Mouse (Mus musculus) limb, embryonic 13.5 days (tissue): ENCODE data around the gene Prkcsh. TPM values are rescaled to one million over a fixed set of nuclear protein-coding genes. Genes with fewer than 3 reads are reported as not detected.

Experiments
- ATAC-seq: fragments of 200-750 bp; cut with Nextera tagmentation; 2 replicates; pipeline ENCODE4 v1.8.0; 2017; ENCODE audit warnings: low read depth, moderate number of reproducible peaks, moderate TSS enrichment; ENCODE audit not compliant: low FRiP score
- H3K27ac ChIP-seq: fragments of 300-500 bp; sonication (generic); 2 replicates; pipeline ENCODE4 v1.5.1; 2015; ENCODE audit warnings: inconsistent platforms, mild to moderate bottlenecking, moderate library complexity
- H3K27me3 ChIP-seq: fragments of 300-500 bp; sonication (generic); 2 replicates; pipeline ENCODE4 v1.6.1; 2015; ENCODE audit warnings: mild to moderate bottlenecking, inconsistent platforms
- H3K36me3 ChIP-seq: fragments of 300-500 bp; sonication (generic); 2 replicates; pipeline ENCODE4 v1.6.1; 2015; ENCODE audit warnings: inconsistent platforms, mild to moderate bottlenecking, moderate library complexity
- H3K4me1 ChIP-seq: fragments of 300-500 bp; sonication (generic); 2 replicates; pipeline ENCODE4 v1.6.1; 2015; ENCODE audit warnings: inconsistent platforms
- H3K4me2 ChIP-seq: fragments of 300-500 bp; sonication (generic); replicated peaks from 2 replicates; pipeline ENCODE4 v1.6.1; 2015; ENCODE audit warnings: inconsistent platforms, mild to moderate bottlenecking, moderate library complexity
- H3K4me3 ChIP-seq: fragments of 300-500 bp; sonication (generic); 2 replicates; pipeline ENCODE4 v1.5.1; 2015; ENCODE audit warnings: moderate library complexity, mild to moderate bottlenecking, inconsistent platforms
- H3K9ac ChIP-seq: fragments of 300-500 bp; sonication (generic); 2 replicates; pipeline ENCODE4 v1.6.1; 2015; ENCODE audit warnings: mild to moderate bottlenecking, inconsistent platforms
- H3K9me3 ChIP-seq: fragments of 300-500 bp; sonication (generic); 2 replicates; pipeline ENCODE4 v1.6.1; 2016; ENCODE audit warnings: inconsistent platforms
- WGBS: fragments of 180-500 bp; shearing (Covaris S2); methylation state at CpG from one replicate; pipeline ENCODE4 v1.1.7; 2015; 5-methylcytosine and 5-hydroxymethylcytosine counted together
- polyA plus RNA-seq: library from polyadenylated mRNA; unstranded; fragments of >200 nt; fragmentation: Nextera tagmentation; extraction: Ambion mirVana; gene quantifications from 2 replicates; pipeline ENCODE4 v1.2.1, GENCODE M21; 2015

Gene Prkcsh
- 119 and 122 TPM in 2 replicates for polyA plus RNA-seq

- peak within 1 kb of the TSS; percentile 93 for H3K4me2 ChIP-seq
- H3K4me1 ChIP-seq, result peaks cover 23% of the 10 kb centered on the region
- peak within 1 kb of the TSS; percentile 78 for H3K9ac ChIP-seq
- peaks cover 37% of the 10 kb centered on the region for H3K36me3 ChIP-seq
- no peaks in the 10 kb centered on the region for H3K9me3 ChIP-seq
- ATAC-seq, result peak; percentile 99
- peak within 1 kb of the TSS; percentile 67 for H3K4me3 ChIP-seq
- WGBS, result 6% methylated on average over 57 of the region's 57 CpGs
- H3K27ac ChIP-seq, result peak within 1 kb of the TSS; percentile 28; the same call in 1 of the 2 replicates
- H3K27me3 ChIP-seq, result 0 out of 2 replicates have a peak, but pooled peaks cover 3% of the 10 kb centered on the region
Measured at GRCm38 (mm10) chr9:22002194-22003162, at the start of gene Prkcsh, which contains the start of gene Ccdc151. Gene Prkcsh, plus strand, starts transcription at chr9:22002806. Gene Ccdc151, minus strand, starts transcription at chr9:22002634.

GRCm38 (mm10) chr9:21953600-21953999, 49.0 kb upstream of the Prkcsh start:
- H3K27me3 ChIP-seq, result peaks cover 4% of the 10 kb centered on the region
- H3K36me3 ChIP-seq, result peaks cover 5% of the 10 kb centered on the region; the same call in 1 of the 2 replicates
- H3K4me3 ChIP-seq, result no peak overlapping the region
- 9% methylated on average over 3 of the region's 3 CpGs for WGBS
- peaks cover 7% of the 10 kb centered on the region for H3K4me1 ChIP-seq
- no peak overlapping the region for H3K4me2 ChIP-seq
- no peak overlapping the region for H3K9ac ChIP-seq
- no peaks in the 10 kb centered on the region for H3K9me3 ChIP-seq
- no peak for ATAC-seq
- H3K27ac ChIP-seq, result no peak overlapping the region

DNA sequence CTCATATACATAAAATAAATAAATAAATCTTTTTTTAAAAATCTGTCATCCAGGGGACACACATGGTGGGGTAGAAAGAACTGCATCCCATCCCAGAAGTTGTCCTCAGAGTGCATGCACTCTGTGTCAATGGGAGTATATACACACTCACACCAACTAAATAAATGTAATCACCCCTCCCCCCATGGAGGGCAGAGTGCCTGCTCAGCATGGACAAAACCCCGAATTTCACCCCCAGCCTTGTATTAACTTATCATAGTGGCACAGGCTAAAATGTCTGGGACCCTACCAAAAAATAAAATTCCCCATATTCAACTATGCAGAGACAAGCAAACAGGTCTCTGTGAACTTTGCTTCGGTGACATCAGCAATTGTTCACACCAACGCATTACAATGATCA, 48.0 kb upstream of the Prkcsh start:
- peak overlapping the region; percentile 70 for H3K4me2 ChIP-seq
- no peak for ATAC-seq
- H3K9me3 ChIP-seq, result no peaks in the 10 kb centered on the region
- no peak overlapping the region for H3K4me3 ChIP-seq
- peaks cover 7% of the 10 kb centered on the region for H3K4me1 ChIP-seq
- H3K36me3 ChIP-seq, result peaks cover 5% of the 10 kb centered on the region; the same call in 1 of the 2 replicates
- no peak overlapping the region for H3K27ac ChIP-seq
- H3K27me3 ChIP-seq, result peaks cover 11% of the 10 kb centered on the region
- 77% methylated on average over 3 of the region's 3 CpGs for WGBS
- no peak overlapping the region for H3K9ac ChIP-seq

DNA sequence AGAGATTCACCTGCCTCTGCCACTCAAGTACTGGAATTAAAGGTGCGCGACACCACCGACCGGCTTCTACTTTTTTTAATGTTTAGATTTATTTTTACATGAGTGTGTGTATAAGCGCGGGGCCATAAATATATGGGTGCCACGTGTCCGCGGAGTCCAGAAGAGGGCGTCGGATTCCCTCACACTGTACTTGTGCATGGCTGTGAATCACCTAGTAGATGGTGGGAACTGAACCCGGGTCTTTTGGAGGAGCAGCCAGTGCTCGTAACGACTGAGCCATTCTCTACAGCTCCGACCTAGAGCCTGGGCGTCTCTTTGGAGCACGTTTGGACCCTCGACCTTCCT, 47.4 kb upstream of the Prkcsh start:
- ATAC-seq, result peak; percentile 54
- H3K9ac ChIP-seq, result peak overlapping the region; percentile 78; the same call in 1 of the 2 replicates
- H3K9me3 ChIP-seq, result no peaks in the 10 kb centered on the region
- peaks cover 8% of the 10 kb centered on the region for H3K4me1 ChIP-seq
- 1% methylated on average over 18 of the region's 18 CpGs for WGBS
- H3K27ac ChIP-seq, result no peak overlapping the region; the same call in 1 of the 2 replicates
- H3K4me2 ChIP-seq, result peak overlapping the region; percentile 70
- peak overlapping the region; percentile 67 for H3K4me3 ChIP-seq
- H3K27me3 ChIP-seq, result peaks cover 16% of the 10 kb centered on the region
- H3K36me3 ChIP-seq, result peaks cover 5% of the 10 kb centered on the region; the same call in 1 of the 2 replicates

DNA sequence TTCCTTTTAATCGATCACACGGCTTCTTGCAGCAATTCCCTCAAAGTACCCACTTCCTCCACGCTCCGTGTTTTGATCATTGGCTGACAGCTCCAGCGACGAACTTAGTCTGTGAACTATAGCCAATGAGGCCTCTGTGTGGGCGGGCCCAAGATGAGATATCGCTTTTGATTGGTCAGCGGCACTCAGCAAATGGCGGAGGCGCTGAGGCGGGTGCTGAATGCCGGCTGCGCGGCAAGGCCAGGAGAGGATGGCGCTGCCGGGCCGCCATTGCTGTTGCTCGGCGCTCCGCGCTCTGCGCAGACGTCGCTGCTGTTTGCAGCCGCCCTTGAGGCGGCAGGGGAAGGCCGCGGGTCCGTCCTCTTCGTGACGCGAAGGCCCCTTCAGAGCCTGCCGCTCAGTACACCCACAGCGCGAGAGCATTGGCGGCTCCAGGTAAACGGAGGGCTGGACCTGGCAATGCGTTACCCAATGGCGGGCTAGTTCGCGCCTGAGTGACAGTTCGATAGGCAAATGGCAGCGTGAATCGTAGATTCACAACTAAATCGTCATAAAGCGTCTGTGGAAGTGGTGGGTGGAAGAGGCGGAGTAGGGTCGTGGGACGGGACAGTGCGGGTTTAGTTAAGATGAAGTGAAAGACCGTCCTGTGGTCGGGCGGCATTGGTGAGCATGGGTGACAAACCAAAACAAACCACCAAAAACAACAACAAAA, 46.9 kb upstream of the Prkcsh start, which contains the start of gene Swsap1:
TSS of gene Swsap1 (plus strand) at position 186 of the 712 bp plus-strand sequence.
- ATAC-seq, result peak; percentile 98

GRCm38 (mm10) chr9:21958372-21958771, 44.2 kb upstream of the Prkcsh start:
- WGBS, result 85% methylated on average over 5 of the region's 5 CpGs
- H3K27me3 ChIP-seq, result peaks cover 48% of the 10 kb centered on the region
- no peak for ATAC-seq

More for the DNA sequence above, 46.9 kb upstream of the Prkcsh start, which contains the start of gene Swsap1:
- peak within 1 kb of the TSS; percentile 85; the same call in 1 of the 2 replicates for H3K27ac ChIP-seq
- peak within 1 kb of the TSS; percentile 67 for H3K4me3 ChIP-seq
- H3K9me3 ChIP-seq, result no peaks in the 10 kb centered on the region
- H3K27me3 ChIP-seq, result peaks cover 22% of the 10 kb centered on the region
- under 1% methylated on average over 54 of the region's 54 CpGs for WGBS
- peak within 1 kb of the TSS; percentile 78 for H3K9ac ChIP-seq
- peaks cover 5% of the 10 kb centered on the region; the same call in 1 of the 2 replicates for H3K36me3 ChIP-seq
- H3K4me2 ChIP-seq, result peak within 1 kb of the TSS; percentile 70
- H3K4me1 ChIP-seq, result peaks cover 13% of the 10 kb centered on the region

GRCm38 (mm10) chr9:21959244-21959643, 43.4 kb upstream of the Prkcsh start:
- Histone ChIP-seq H3K27me3 (peaks cover 57% of the 10 kb centered on the region), H3K36me3 (peaks cover 5% of the 10 kb centered on the region; the same call in 1 of the 2 replicates), H3K9ac (no peak overlapping the region), H3K9me3 (no peaks in the 10 kb centered on the region), H3K27ac (no peak overlapping the region), H3K4me3 (no peak overlapping the region), H3K4me2 (no peak overlapping the region), H3K4me1 (peaks cover 41% of the 10 kb centered on the region)
- no peak for ATAC-seq
- 89% methylated on average over 7 of the region's 7 CpGs for WGBS

More at GRCm38 (mm10) chr9:21958372-21958771, 44.2 kb upstream of the Prkcsh start:
- Histone ChIP-seq H3K9me3 (no peaks in the 10 kb centered on the region), H3K4me2 (no peak overlapping the region), H3K27ac (no peak overlapping the region), H3K9ac (no peak overlapping the region), H3K36me3 (peaks cover 5% of the 10 kb centered on the region; the same call in 1 of the 2 replicates), H3K4me1 (peaks cover 39% of the 10 kb centered on the region), H3K4me3 (no peak overlapping the region)

GRCm38 (mm10) chr9:21960135-21960534, 42.5 kb upstream of the Prkcsh start:
- Histone ChIP-seq H3K9ac (no peak overlapping the region), H3K4me2 (0 out of 2 replicates have a peak overlapping the region, but pooled peaks have one; percentile 23), H3K4me1 (peaks cover 41% of the 10 kb centered on the region), H3K27ac (no peak overlapping the region), H3K36me3 (peaks cover 5% of the 10 kb centered on the region; the same call in 1 of the 2 replicates), H3K4me3 (peak overlapping the region; percentile 45; the same call in 1 of the 2 replicates), H3K9me3 (no peaks in the 10 kb centered on the region), H3K27me3 (peaks cover 61% of the 10 kb centered on the region)
- 33% methylated on average over 9 of the region's 9 CpGs for WGBS
- ATAC-seq, result no peak

GRCm38 (mm10) chr9:21960558-21961208, 41.9 kb upstream of the Prkcsh start:
- no peak overlapping the region for H3K27ac ChIP-seq
- H3K4me1 ChIP-seq, result peaks cover 41% of the 10 kb centered on the region
- H3K36me3 ChIP-seq, result peaks cover 5% of the 10 kb centered on the region; the same call in 1 of the 2 replicates
- H3K9ac ChIP-seq, result no peak overlapping the region
- peak overlapping the region; percentile 91 for H3K4me2 ChIP-seq
- H3K27me3 ChIP-seq, result peaks cover 61% of the 10 kb centered on the region
- peak overlapping the region; percentile 45; the same call in 1 of the 2 replicates for H3K4me3 ChIP-seq
- ATAC-seq, result no peak
- 9% methylated on average over 26 of the region's 26 CpGs for WGBS
- no peaks in the 10 kb centered on the region for H3K9me3 ChIP-seq

- Histone ChIP-seq H3K27me3 (peaks cover 61% of the 10 kb centered on the region), H3K9ac (no peak overlapping the region)
- ATAC-seq, result no peak
Measured at GRCm38 (mm10) chr9:21961366-21961980, 41.1 kb upstream of the Prkcsh start.

More at GRCm38 (mm10) chr9:21961366-21961980, 41.1 kb upstream of the Prkcsh start:
- Histone ChIP-seq H3K36me3 (peaks cover 5% of the 10 kb centered on the region; the same call in 1 of the 2 replicates), H3K27ac (no peak overlapping the region), H3K9me3 (no peaks in the 10 kb centered on the region), H3K4me2 (peak overlapping the region; percentile 91), H3K4me1 (peaks cover 38% of the 10 kb centered on the region), H3K4me3 (peak overlapping the region; percentile 45)
- WGBS, result 1% methylated on average over 35 of the region's 35 CpGs
